Mouse (Mus musculus): Measurements from ENCODE around the gene Spem2. TPM values are rescaled to one million over a fixed set of nuclear protein-coding genes. Genes with fewer than 3 reads are reported as not detected.

Spem2 gene
- polyA plus RNA-seq, 1 experiment from 2014 or later, result not detected

Other genes starting within 250 kb of the Spem2 start
- gene Wrap53, start 238.2 kb downstream of the Spem2 start, polyA plus RNA-seq (2015; fragmentation: Nextera tagmentation; extraction: Ambion mirVana), result 15.1 and 16.5 TPM in 2 replicates
- gene Trp53, start 238.1 kb downstream of the Spem2 start, polyA plus RNA-seq (2015; fragmentation: Nextera tagmentation; extraction: Ambion mirVana), result 79.1 and 87.0 TPM in 2 replicates
- gene Atp1b2, start 212.5 kb downstream of the Spem2 start, polyA plus RNA-seq (2015; fragmentation: Nextera tagmentation; extraction: Ambion mirVana), result 22.3 and 25.6 TPM in 2 replicates
- 0.20 TPM in 1 of 2 replicates, not detected in the other for gene Shbg, start 200.6 kb downstream of the Spem2 start, polyA plus RNA-seq (2015; fragmentation: Nextera tagmentation; extraction: Ambion mirVana)
- gene Sat2, start 196.4 kb downstream of the Spem2 start, polyA plus RNA-seq (2015; fragmentation: Nextera tagmentation; extraction: Ambion mirVana), result 13.0 and 13.8 TPM in 2 replicates
- 22.1 and 25.4 TPM in 2 replicates for gene Fxr2, start 185.5 kb downstream of the Spem2 start, polyA plus RNA-seq (2015; fragmentation: Nextera tagmentation; extraction: Ambion mirVana)
- not detected in 2 replicates for gene Sox15, start 163.2 kb downstream of the Spem2 start, polyA plus RNA-seq (2015; fragmentation: Nextera tagmentation; extraction: Ambion mirVana)
- gene Mpdu1, start 155.8 kb downstream of the Spem2 start, polyA plus RNA-seq (2015; fragmentation: Nextera tagmentation; extraction: Ambion mirVana), result 40.1 and 44.0 TPM in 2 replicates
- 10.0 and 12.3 TPM in 2 replicates for gene Cd68, start 152.3 kb downstream of the Spem2 start, polyA plus RNA-seq (2015; fragmentation: Nextera tagmentation; extraction: Ambion mirVana)
- 337 and 346 TPM in 2 replicates for gene Eif4a1, start 146.0 kb downstream of the Spem2 start, polyA plus RNA-seq (2015; fragmentation: Nextera tagmentation; extraction: Ambion mirVana)
- 55.8 and 58.0 TPM in 2 replicates for gene Senp3, start 136.4 kb downstream of the Spem2 start, polyA plus RNA-seq (2015; fragmentation: Nextera tagmentation; extraction: Ambion mirVana)
- gene Tnfsf13, start 132.7 kb downstream of the Spem2 start, polyA plus RNA-seq (2015; fragmentation: Nextera tagmentation; extraction: Ambion mirVana), result 0.45 and 0.85 TPM in 2 replicates
- 5.9 and 7.8 TPM in 2 replicates for gene Tnfsf12, start 122.6 kb downstream of the Spem2 start, polyA plus RNA-seq (2015; fragmentation: Nextera tagmentation; extraction: Ambion mirVana)
- 3.1 and 3.5 TPM in 2 replicates for gene Tnfsfm13, start 122.4 kb downstream of the Spem2 start, polyA plus RNA-seq (2015; fragmentation: Nextera tagmentation; extraction: Ambion mirVana)
- 13.8 and 16.9 TPM in 2 replicates for gene Polr2a, start 59.8 kb downstream of the Spem2 start, polyA plus RNA-seq (2015; fragmentation: Nextera tagmentation; extraction: Ambion mirVana)
- gene Slc35g3, start 56.5 kb downstream of the Spem2 start, polyA plus RNA-seq (2015; fragmentation: Nextera tagmentation; extraction: Ambion mirVana), result 0.16 and 0.18 TPM in 2 replicates
- gene Zbtb4, start 52.6 kb downstream of the Spem2 start, polyA plus RNA-seq (2015; fragmentation: Nextera tagmentation; extraction: Ambion mirVana), result 3.6 TPM in 2 replicates
- 5.8 and 6.0 TPM in 2 replicates for gene Chrnb1, start 22.5 kb downstream of the Spem2 start, polyA plus RNA-seq (2015; fragmentation: Nextera tagmentation; extraction: Ambion mirVana)
- gene Fgf11, start 16.6 kb downstream of the Spem2 start, polyA plus RNA-seq (2015; fragmentation: Nextera tagmentation; extraction: Ambion mirVana), result 2.2 and 3.0 TPM in 2 replicates
- 3.1 TPM in 2 replicates for gene Tmem102, start 12.8 kb downstream of the Spem2 start, polyA plus RNA-seq (2015; fragmentation: Nextera tagmentation; extraction: Ambion mirVana)
- not detected in 2 replicates for gene Gm39566, start 3.2 kb downstream of the Spem2 start, polyA plus RNA-seq (2015; fragmentation: Nextera tagmentation; extraction: Ambion mirVana)
- not detected in 2 replicates for gene Spem1, start 3.7 kb upstream of the Spem2 start, polyA plus RNA-seq (2015; fragmentation: Nextera tagmentation; extraction: Ambion mirVana)
- 1.6 and 2.0 TPM in 2 replicates for gene Nlgn2, start 19.3 kb upstream of the Spem2 start, polyA plus RNA-seq (2015; fragmentation: Nextera tagmentation; extraction: Ambion mirVana)
- 258 and 323 TPM in 2 replicates for gene Tmem256, start 20.0 kb upstream of the Spem2 start, polyA plus RNA-seq (2015; fragmentation: Nextera tagmentation; extraction: Ambion mirVana)
- gene Plscr3, start 27.9 kb upstream of the Spem2 start, polyA plus RNA-seq (2015; fragmentation: Nextera tagmentation; extraction: Ambion mirVana), result 72.1 and 74.9 TPM in 2 replicates
- 0.26 and 0.90 TPM in 2 replicates for gene Tnk1, start 40.3 kb upstream of the Spem2 start, polyA plus RNA-seq (2015; fragmentation: Nextera tagmentation; extraction: Ambion mirVana)
- gene Tmem95, start 59.6 kb upstream of the Spem2 start, polyA plus RNA-seq (2015; fragmentation: Nextera tagmentation; extraction: Ambion mirVana), result not detected in 2 replicates
- gene Kctd11, start 62.9 kb upstream of the Spem2 start, polyA plus RNA-seq (2015; fragmentation: Nextera tagmentation; extraction: Ambion mirVana), result 3.9 and 4.3 TPM in 2 replicates
- 10.8 and 19.9 TPM in 2 replicates for gene Acap1, start 77.1 kb upstream of the Spem2 start, polyA plus RNA-seq (2015; fragmentation: Nextera tagmentation; extraction: Ambion mirVana)
- gene 2810408A11Rik, start 82.5 kb upstream of the Spem2 start, polyA plus RNA-seq (2015; fragmentation: Nextera tagmentation; extraction: Ambion mirVana), result 4.1 and 4.4 TPM in 2 replicates
- gene Neurl4, start 82.6 kb upstream of the Spem2 start, polyA plus RNA-seq (2015; fragmentation: Nextera tagmentation; extraction: Ambion mirVana), result 7.4 and 8.7 TPM in 2 replicates
- gene Gps2, start 95.4 kb upstream of the Spem2 start, polyA plus RNA-seq (2015; fragmentation: Nextera tagmentation; extraction: Ambion mirVana), result 50.1 and 51.2 TPM in 2 replicates
- 1,137 and 1,317 TPM in 2 replicates for gene Eif5a, start 103.5 kb upstream of the Spem2 start, polyA plus RNA-seq (2015; fragmentation: Nextera tagmentation; extraction: Ambion mirVana)
- gene Ybx2, start 117.3 kb upstream of the Spem2 start, polyA plus RNA-seq (2015; fragmentation: Nextera tagmentation; extraction: Ambion mirVana), result 5.3 and 7.3 TPM in 2 replicates
- 56.1 and 58.4 TPM in 2 replicates for gene Slc2a4, start 129.7 kb upstream of the Spem2 start, polyA plus RNA-seq (2015; fragmentation: Nextera tagmentation; extraction: Ambion mirVana)
- gene Cldn7, start 146.3 kb upstream of the Spem2 start, polyA plus RNA-seq (2015; fragmentation: Nextera tagmentation; extraction: Ambion mirVana), result 7.5 and 14.4 TPM in 2 replicates
- gene Ctdnep1, start 162.7 kb upstream of the Spem2 start, polyA plus RNA-seq (2015; fragmentation: Nextera tagmentation; extraction: Ambion mirVana), result 23.9 and 25.0 TPM in 2 replicates
- gene Elp5, start 164.1 kb upstream of the Spem2 start, polyA plus RNA-seq (2015; fragmentation: Nextera tagmentation; extraction: Ambion mirVana), result 111 and 116 TPM in 2 replicates
- 421 and 428 TPM in 2 replicates for gene Gabarap, start 172.7 kb upstream of the Spem2 start, polyA plus RNA-seq (2015; fragmentation: Nextera tagmentation; extraction: Ambion mirVana)
- gene Phf23, start 177.3 kb upstream of the Spem2 start, polyA plus RNA-seq (2015; fragmentation: Nextera tagmentation; extraction: Ambion mirVana), result 42.0 and 43.9 TPM in 2 replicates
- gene Dvl2, start 182.1 kb upstream of the Spem2 start, polyA plus RNA-seq (2015; fragmentation: Nextera tagmentation; extraction: Ambion mirVana), result 17.1 and 19.2 TPM in 2 replicates
- 276 and 298 TPM in 2 replicates for gene Acadvl, start 196.9 kb upstream of the Spem2 start, polyA plus RNA-seq (2015; fragmentation: Nextera tagmentation; extraction: Ambion mirVana)
- 4.6 and 4.7 TPM in 2 replicates for gene Dlg4, start 198.5 kb upstream of the Spem2 start, polyA plus RNA-seq (2015; fragmentation: Nextera tagmentation; extraction: Ambion mirVana)
- gene Asgr1, start 235.6 kb upstream of the Spem2 start, polyA plus RNA-seq (2015; fragmentation: Nextera tagmentation; extraction: Ambion mirVana), result not detected in 2 replicates

Data from heart, embryonic 16.5 days (tissue).